Mouse (Mus musculus): ENCODE measurements around the gene Sema5a. TPM values are rescaled to one million over a fixed set of nuclear protein-coding genes. Genes with fewer than 3 reads are reported as not detected.
"Not testable (repeated sequence)": the region's sequence is repeated elsewhere in the genome, so short reads cannot be mapped to it uniquely, and the experiment has no call there.

Sema5a gene
- 8.5 and 9.2 TPM in 2 replicates for polyA plus RNA-seq (2015; fragmentation: Nextera tagmentation; extraction: Ambion mirVana)

DNA sequence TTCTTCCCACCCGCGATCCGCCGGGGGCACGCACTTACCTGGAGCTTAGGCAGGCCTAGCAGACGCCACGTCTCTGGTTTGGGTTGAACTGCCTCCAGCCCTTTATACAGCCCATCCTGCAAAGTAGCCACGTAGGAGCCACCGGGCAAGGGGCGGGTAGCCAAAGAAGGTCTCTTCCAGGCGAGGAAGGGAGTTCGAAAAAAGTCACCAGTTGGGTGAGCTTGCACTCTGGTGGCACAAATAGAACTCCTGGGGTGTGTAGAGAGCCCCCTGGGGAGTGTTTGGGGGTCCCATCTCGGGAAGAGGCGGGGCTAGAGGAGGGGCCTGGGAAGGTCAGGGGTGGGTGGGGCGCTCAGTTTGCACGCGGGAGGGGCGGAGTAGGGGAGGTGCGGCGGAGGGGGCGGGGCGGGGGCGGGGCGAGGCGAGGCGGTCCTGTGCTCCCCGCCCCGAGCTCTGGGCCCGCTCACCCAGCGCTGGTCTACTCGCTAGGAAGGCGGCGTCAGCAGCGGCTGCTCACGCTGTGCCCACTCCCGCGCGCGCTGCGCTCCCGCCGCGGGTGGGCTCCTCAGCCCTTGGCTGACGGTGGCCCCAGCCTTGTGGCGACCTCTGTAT is at the start of gene Sema5a:
Sema5a (plus strand) TSS at position 467 of the 612 bp plus-strand sequence.
- H3K4me1 ChIP-seq (ENCODE audit: insufficient read depth, low read depth, low read length), result no peaks in the 10 kb centered on the region
- no peaks in the 10 kb centered on the region for H3K9me3 ChIP-seq (ENCODE audit: low read length)
- H3K36me3 ChIP-seq (ENCODE audit: insufficient read depth, low read length), result no peaks in the 10 kb centered on the region
- TF ChIP-seq EP300 (IDR thresholded peaks at IDR 0.05) (no peak), CTCF (IDR thresholded peaks at IDR 0.05) (no peak)
- H3K4me2 ChIP-seq (replicated peaks; ENCODE audit: low read depth, low read length), result peak within 1 kb of the TSS; percentile 93
- H3K27ac ChIP-seq (ENCODE audit: low read length), result peak within 1 kb of the TSS; percentile 88
- peak within 1 kb of the TSS; percentile 61 for H3K4me3 ChIP-seq (ENCODE audit: low read depth, low read length)
- no peaks in the 10 kb centered on the region for H3K27me3 ChIP-seq (replicated peaks; ENCODE audit: insufficient read depth, low read length)
- peak; percentile 94 for DNase-seq (ENCODE audit: low spot score)
- peak; percentile 96 for ATAC-seq
- peak within 1 kb of the TSS; percentile 62 for H3K9ac ChIP-seq (replicated peaks; ENCODE audit: low read depth)
- 3% methylated on average over 20 of the region's 45 CpGs for WGBS

- no peaks in the 10 kb centered on the region for H3K36me3 ChIP-seq (ENCODE audit: insufficient read depth, low read length)
- no peaks in the 10 kb centered on the region for H3K9me3 ChIP-seq (ENCODE audit: low read length)
- 66% methylated on average over 9 of the region's 9 CpGs for WGBS
- DNase-seq (ENCODE audit: low spot score) (no peak), ATAC-seq (no peak)
- no peaks in the 10 kb centered on the region for H3K27me3 ChIP-seq (replicated peaks; ENCODE audit: insufficient read depth, low read length)
- no peak overlapping the region for H3K4me3 ChIP-seq (ENCODE audit: low read depth, low read length)
- no peak overlapping the region for H3K27ac ChIP-seq (ENCODE audit: low read length)
- no peaks in the 10 kb centered on the region for H3K4me1 ChIP-seq (ENCODE audit: insufficient read depth, low read depth, low read length)
- H3K9ac ChIP-seq (replicated peaks; ENCODE audit: low read depth), result no peak overlapping the region
- TF ChIP-seq EP300 (IDR thresholded peaks at IDR 0.05) (no peak), CTCF (IDR thresholded peaks at IDR 0.05) (no peak)
- H3K4me2 ChIP-seq (replicated peaks; ENCODE audit: low read depth, low read length), result no peak overlapping the region
Measured at GRCm38 (mm10) chr15:32198076-32198475, 46.5 kb upstream of the Sema5a start.

DNA sequence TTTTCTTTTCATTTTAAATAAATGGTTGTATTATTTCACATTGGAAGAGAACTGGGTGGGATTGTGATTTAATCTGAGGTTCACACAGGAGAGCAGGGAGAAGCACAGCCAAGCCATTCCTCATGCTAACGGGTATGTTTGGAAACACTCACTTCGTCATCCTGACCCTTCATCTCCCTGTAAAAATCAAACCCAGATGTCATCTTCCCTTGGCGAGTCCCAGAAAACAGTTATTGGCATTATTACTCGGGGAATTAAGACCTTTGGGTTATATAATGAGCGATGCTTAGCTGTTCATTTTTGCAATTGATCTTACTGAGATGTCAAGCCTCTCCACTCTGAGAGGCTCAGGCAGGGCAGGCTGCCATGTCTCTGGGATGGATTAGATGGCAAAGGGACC is 46.0 kb upstream of the Sema5a start:
- Histone ChIP-seq H3K27me3 (replicated peaks; ENCODE audit: insufficient read depth, low read length) (no peaks in the 10 kb centered on the region), H3K27ac (ENCODE audit: low read length) (no peak overlapping the region), H3K9me3 (ENCODE audit: low read length) (no peaks in the 10 kb centered on the region), H3K9ac (replicated peaks; ENCODE audit: low read depth) (no peak overlapping the region), H3K36me3 (ENCODE audit: insufficient read depth, low read length) (no peaks in the 10 kb centered on the region), H3K4me3 (ENCODE audit: low read depth, low read length) (no peak overlapping the region), H3K4me1 (ENCODE audit: insufficient read depth, low read depth, low read length) (no peaks in the 10 kb centered on the region), H3K4me2 (replicated peaks; ENCODE audit: low read depth, low read length) (no peak overlapping the region)
- no peak for TF ChIP-seq CTCF (IDR thresholded peaks at IDR 0.05)
- no peak for TF ChIP-seq EP300 (IDR thresholded peaks at IDR 0.05)
- ATAC-seq (no peak), DNase-seq (ENCODE audit: low spot score) (no peak)
- 58% methylated on average over 5 of the region's 5 CpGs for WGBS

GRCm38 (mm10) chr15:32203242-32203641 is 41.4 kb upstream of the Sema5a start:
- no peaks in the 10 kb centered on the region for H3K27me3 ChIP-seq (replicated peaks; ENCODE audit: insufficient read depth, low read length)
- H3K36me3 ChIP-seq (ENCODE audit: insufficient read depth, low read length), result no peaks in the 10 kb centered on the region
- WGBS, result 70% methylated on average over 5 of the region's 5 CpGs
- H3K9me3 ChIP-seq (ENCODE audit: low read length), result no peaks in the 10 kb centered on the region
- ATAC-seq (no peak), DNase-seq (ENCODE audit: low spot score) (no peak)
- H3K4me2 ChIP-seq (replicated peaks; ENCODE audit: low read depth, low read length), result no peak overlapping the region
- no peak overlapping the region for H3K4me3 ChIP-seq (ENCODE audit: low read depth, low read length)
- H3K4me1 ChIP-seq (ENCODE audit: insufficient read depth, low read depth, low read length), result no peaks in the 10 kb centered on the region
- TF ChIP-seq CTCF (IDR thresholded peaks at IDR 0.05), result no peak
- no peak for TF ChIP-seq EP300 (IDR thresholded peaks at IDR 0.05)
- no peak overlapping the region for H3K27ac ChIP-seq (ENCODE audit: low read length)
- no peak overlapping the region for H3K9ac ChIP-seq (replicated peaks; ENCODE audit: low read depth)

GRCm38 (mm10) chr15:32204908-32205307 is 39.7 kb upstream of the Sema5a start:
- Histone ChIP-seq H3K27me3 (replicated peaks; ENCODE audit: insufficient read depth, low read length) (no peaks in the 10 kb centered on the region), H3K4me2 (replicated peaks; ENCODE audit: low read depth, low read length) (no peak overlapping the region), H3K4me3 (ENCODE audit: low read depth, low read length) (no peak overlapping the region), H3K9ac (replicated peaks; ENCODE audit: low read depth) (no peak overlapping the region), H3K27ac (ENCODE audit: low read length) (no peak overlapping the region), H3K9me3 (ENCODE audit: low read length) (no peaks in the 10 kb centered on the region), H3K36me3 (ENCODE audit: insufficient read depth, low read length) (no peaks in the 10 kb centered on the region), H3K4me1 (ENCODE audit: insufficient read depth, low read depth, low read length) (no peaks in the 10 kb centered on the region)
- ATAC-seq (no peak), DNase-seq (ENCODE audit: low spot score) (no peak)
- TF ChIP-seq EP300 (IDR thresholded peaks at IDR 0.05), result no peak
- TF ChIP-seq CTCF (IDR thresholded peaks at IDR 0.05), result no peak
- 77% methylated on average over 10 of the region's 10 CpGs for WGBS

DNA sequence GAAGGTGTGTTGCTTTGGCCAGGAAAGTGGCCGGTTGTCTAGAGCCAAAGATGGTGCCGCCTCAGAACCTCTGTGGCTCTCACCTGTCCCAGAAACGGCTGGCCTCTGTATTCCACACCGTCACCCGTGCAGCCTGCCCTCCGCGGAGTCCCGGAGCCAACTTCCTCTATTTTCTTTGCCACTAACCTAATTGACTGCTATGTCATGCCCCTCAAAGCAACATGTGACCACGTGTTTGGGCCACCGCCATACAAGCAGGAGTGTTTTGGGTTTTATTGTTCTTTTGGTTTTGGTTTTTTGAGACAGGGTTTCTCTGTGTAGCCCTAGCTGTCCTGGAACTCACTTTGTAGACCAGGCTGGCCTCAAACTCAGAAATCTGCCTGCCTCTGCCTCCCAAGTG is 29.9 kb upstream of the Sema5a start:
- not testable (repeated sequence) for H3K9ac ChIP-seq (replicated peaks; ENCODE audit: low read depth); H3K36me3 ChIP-seq (ENCODE audit: insufficient read depth, low read length); DNase-seq (ENCODE audit: low spot score); H3K9me3 ChIP-seq (ENCODE audit: low read length); H3K4me3 ChIP-seq (ENCODE audit: low read depth, low read length); H3K27ac ChIP-seq (ENCODE audit: low read length); ATAC-seq; H3K27me3 ChIP-seq (replicated peaks; ENCODE audit: insufficient read depth, low read length); H3K4me2 ChIP-seq (replicated peaks; ENCODE audit: low read depth, low read length); H3K4me1 ChIP-seq (ENCODE audit: insufficient read depth, low read depth, low read length)
- 90% methylated on average over 10 of the region's 10 CpGs for WGBS

DNA sequence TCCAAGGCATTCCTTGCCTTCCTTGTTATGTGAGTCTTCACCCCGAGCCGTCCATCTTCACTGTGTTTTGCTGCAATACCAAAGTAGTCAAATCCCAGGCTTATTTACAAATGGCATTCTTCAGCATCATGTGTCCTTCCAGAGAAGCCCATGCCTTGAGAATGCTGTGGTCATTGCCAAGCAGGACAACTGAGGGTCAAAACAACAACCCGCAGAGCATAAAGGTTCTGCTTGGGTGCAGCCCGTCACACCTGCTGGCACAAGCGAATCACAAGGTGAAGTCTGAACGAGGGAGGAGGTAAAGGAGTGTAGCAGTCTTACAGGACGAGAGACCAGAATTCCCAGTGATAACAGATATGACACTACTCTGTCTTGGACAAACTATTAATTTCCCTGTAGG is 21.6 kb upstream of the Sema5a start:
- DNase-seq (ENCODE audit: low spot score) (no peak), ATAC-seq (no peak)
- 79% methylated on average over 7 of the region's 7 CpGs for WGBS
- no peaks in the 10 kb centered on the region for H3K9me3 ChIP-seq (ENCODE audit: low read length)
- H3K4me2 ChIP-seq (replicated peaks; ENCODE audit: low read depth, low read length), result no peak overlapping the region
- H3K4me3 ChIP-seq (ENCODE audit: low read depth, low read length), result no peak overlapping the region
- no peak overlapping the region for H3K9ac ChIP-seq (replicated peaks; ENCODE audit: low read depth)
- H3K4me1 ChIP-seq (ENCODE audit: insufficient read depth, low read depth, low read length), result 0 out of 2 replicates have a peak, but pooled peaks cover 2% of the 10 kb centered on the region
- no peaks in the 10 kb centered on the region for H3K27me3 ChIP-seq (replicated peaks; ENCODE audit: insufficient read depth, low read length)
- H3K36me3 ChIP-seq (ENCODE audit: insufficient read depth, low read length), result no peaks in the 10 kb centered on the region
- no peak for TF ChIP-seq CTCF (IDR thresholded peaks at IDR 0.05)
- no peak for TF ChIP-seq EP300 (IDR thresholded peaks at IDR 0.05)
- H3K27ac ChIP-seq (ENCODE audit: low read length), result no peak overlapping the region
